Mouse (Mus musculus) neural tube, embryonic 13.5 days (tissue): ENCODE results near the gene 4930512M02Rik. TPM values are rescaled to one million over a fixed set of nuclear protein-coding genes. Genes with fewer than 3 reads are reported as not detected.

Experiments
- ATAC-seq: fragments of 200-750 bp; cut with Nextera tagmentation; 2 replicates; pipeline ENCODE4 v1.8.0; 2017; ENCODE audit warnings: low read depth, mild to moderate bottlenecking, moderate TSS enrichment, moderate library complexity
- H3K27ac ChIP-seq: fragments of 300-500 bp; sonication (generic); replicated peaks from 2 replicates; pipeline ENCODE4 v1.5.1; 2015; ENCODE audit warnings: moderate library complexity, mild to moderate bottlenecking, inconsistent platforms
- H3K27me3 ChIP-seq: fragments of 300-500 bp; sonication (generic); 2 replicates; pipeline ENCODE4 v1.6.1; 2015; ENCODE audit warnings: mild to moderate bottlenecking, inconsistent platforms
- H3K36me3 ChIP-seq: fragments of 300-500 bp; sonication (generic); 2 replicates; pipeline ENCODE4 v1.6.1; 2015; ENCODE audit warnings: mild to moderate bottlenecking, inconsistent platforms
- H3K4me1 ChIP-seq: fragments of 300-500 bp; sonication (generic); replicated peaks from 2 replicates; pipeline ENCODE4 v1.6.1; 2015; ENCODE audit warnings: inconsistent platforms
- H3K4me2 ChIP-seq: fragments of 300-500 bp; sonication (generic); 2 replicates; pipeline ENCODE4 v1.6.1; 2015; ENCODE audit warnings: inconsistent platforms, mild to moderate bottlenecking, moderate library complexity
- H3K4me3 ChIP-seq: fragments of 300-500 bp; sonication (generic); 2 replicates; pipeline ENCODE4 v1.5.1; 2015; ENCODE audit warnings: mild to moderate bottlenecking, inconsistent platforms
- H3K9ac ChIP-seq: fragments of 300-500 bp; sonication (generic); 2 replicates; pipeline ENCODE4 v1.6.1; 2015; ENCODE audit warnings: moderate library complexity, mild to moderate bottlenecking, inconsistent platforms
- H3K9me3 ChIP-seq: fragments of 300-500 bp; sonication (generic); 2 replicates; pipeline ENCODE4 v1.6.1; 2016; ENCODE audit warnings: inconsistent platforms
- WGBS: fragments of 180-500 bp; shearing (Covaris S2); methylation state at CpG from one replicate; pipeline ENCODE4 v1.1.7; 2015; 5-methylcytosine and 5-hydroxymethylcytosine counted together
- polyA plus RNA-seq: library from polyadenylated mRNA; unstranded; fragments of >200 nt; fragmentation: Nextera tagmentation; extraction: Ambion mirVana; gene quantifications from 2 replicates; pipeline ENCODE4 v1.2.1, GENCODE M21; 2015

Gene 4930512M02Rik
- polyA plus RNA-seq, 1 experiment from 2014 or later, result not detected

DNA sequence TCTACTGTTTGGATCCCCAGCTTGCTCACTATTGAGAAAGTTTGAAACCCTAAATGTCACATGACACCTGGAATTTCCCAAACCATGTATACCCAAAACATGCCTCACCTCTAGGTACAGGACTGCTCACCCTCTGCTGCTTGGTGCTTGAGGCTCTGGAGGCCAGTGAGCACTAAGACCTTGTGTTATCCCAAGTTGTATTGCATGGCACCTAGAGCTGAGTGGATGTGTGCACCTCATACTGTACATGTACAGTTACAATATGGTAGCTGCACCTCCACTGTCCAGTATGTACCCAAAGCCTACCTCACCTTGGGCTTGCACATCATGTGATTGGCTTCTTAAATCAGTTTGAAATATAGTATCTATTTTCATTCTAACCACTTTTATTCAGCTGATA, 16.7 kb upstream of the 4930512M02Rik start:
- no peak overlapping the region for H3K9ac ChIP-seq
- no peaks in the 10 kb centered on the region for H3K4me1 ChIP-seq
- H3K36me3 ChIP-seq, result no peaks in the 10 kb centered on the region
- H3K9me3 ChIP-seq, result no peaks in the 10 kb centered on the region
- H3K4me2 ChIP-seq, result no peak overlapping the region
- no peak overlapping the region for H3K27ac ChIP-seq
- no peaks in the 10 kb centered on the region for H3K27me3 ChIP-seq
- ATAC-seq, result no peak
- no peak overlapping the region for H3K4me3 ChIP-seq

DNA sequence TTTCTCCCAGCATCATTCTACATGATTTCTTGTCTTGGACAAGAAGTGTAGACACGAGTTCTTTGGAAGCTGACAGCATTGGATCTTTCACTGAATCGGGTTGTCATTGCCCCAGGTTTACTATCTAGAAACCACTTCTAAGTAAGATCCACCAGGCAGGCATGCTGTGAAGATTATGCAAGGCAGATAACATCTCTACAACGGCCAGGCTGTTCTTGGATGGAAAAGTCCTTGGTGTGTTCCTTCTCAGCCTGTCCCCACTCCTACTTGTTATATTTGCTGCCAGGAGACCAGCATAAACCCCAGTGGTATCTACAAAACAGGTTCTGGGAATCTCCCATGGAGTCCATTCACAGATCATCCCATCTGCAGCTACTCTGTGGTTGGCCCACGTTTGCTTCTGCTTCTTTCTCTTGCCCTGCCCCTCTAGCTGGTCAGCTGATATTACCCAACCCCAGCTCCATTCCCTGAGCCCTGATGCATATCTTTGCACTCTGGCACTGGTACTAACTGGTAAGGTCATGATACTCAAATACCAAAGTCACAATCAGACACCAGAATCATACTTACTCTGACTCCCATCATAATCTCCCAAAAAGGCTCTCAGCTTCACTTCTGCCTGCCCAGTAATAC, 3.4 kb downstream of the 4930512M02Rik start:
- Histone ChIP-seq H3K36me3 (no peaks in the 10 kb centered on the region), H3K4me1 (no peaks in the 10 kb centered on the region)

DNA sequence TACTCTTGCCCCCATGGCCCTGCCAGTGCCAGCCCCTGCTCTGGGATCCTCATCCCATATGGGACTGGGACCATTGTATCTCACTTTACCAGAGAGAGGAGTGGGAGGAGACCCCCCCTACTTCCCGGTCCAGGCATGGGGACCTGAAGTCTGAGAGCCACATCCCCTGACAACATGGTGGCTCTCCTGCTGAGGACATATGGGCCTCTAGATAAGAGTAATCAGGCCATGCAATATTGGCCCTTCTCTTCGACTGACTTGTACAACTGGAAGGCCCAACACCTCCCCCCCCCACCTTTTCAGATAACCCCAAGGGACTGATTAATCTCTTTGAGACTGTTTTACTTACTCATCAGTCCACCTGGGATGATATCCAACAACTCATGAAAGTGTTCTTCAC, 18.4 kb downstream of the 4930512M02Rik start:
- no peaks in the 10 kb centered on the region for H3K36me3 ChIP-seq
- H3K4me2 ChIP-seq, result no peak overlapping the region
- H3K27ac ChIP-seq, result no peak overlapping the region
- no peak overlapping the region for H3K9ac ChIP-seq
- H3K4me3 ChIP-seq, result no peak overlapping the region
- no peaks in the 10 kb centered on the region for H3K4me1 ChIP-seq
- no peak for ATAC-seq
- H3K27me3 ChIP-seq, result no peaks in the 10 kb centered on the region
- peaks cover 9% of the 10 kb centered on the region; the same call in 1 of the 2 replicates for H3K9me3 ChIP-seq
- WGBS, result 96% methylated on average over 2 of the region's 2 CpGs

More for the DNA sequence above, 3.4 kb downstream of the 4930512M02Rik start:
- no peaks in the 10 kb centered on the region for H3K9me3 ChIP-seq
- H3K4me2 ChIP-seq, result no peak overlapping the region
- 66% methylated on average over 4 of the region's 4 CpGs for WGBS
- H3K27ac ChIP-seq, result no peak overlapping the region
- H3K9ac ChIP-seq, result no peak overlapping the region
- no peak for ATAC-seq
- H3K4me3 ChIP-seq, result no peak overlapping the region
- H3K27me3 ChIP-seq, result no peaks in the 10 kb centered on the region

DNA sequence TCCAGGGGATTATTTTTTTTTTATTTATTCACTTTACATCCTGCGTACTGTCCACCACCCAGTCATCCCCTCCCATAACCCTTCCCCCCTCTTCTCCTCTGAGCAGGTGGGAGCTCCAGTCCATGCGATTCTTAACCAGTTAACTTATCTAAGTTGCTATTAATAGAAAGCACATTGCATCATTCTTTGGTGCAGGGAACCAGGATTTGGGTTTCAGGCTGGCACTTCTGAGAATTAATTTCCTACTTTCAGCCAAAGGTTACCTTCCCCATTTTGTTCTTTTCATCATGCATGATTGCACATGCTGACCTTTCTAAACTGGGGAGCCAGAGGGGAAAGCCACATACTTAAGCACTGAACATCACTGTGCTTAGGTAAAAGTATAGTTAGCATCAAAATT, 40.3 kb downstream of the 4930512M02Rik start:
- no peak for ATAC-seq
- 89% methylated on average over 2 of the region's 2 CpGs for WGBS
- Histone ChIP-seq H3K27me3 (no peaks in the 10 kb centered on the region), H3K27ac (no peak overlapping the region), H3K9ac (no peak overlapping the region), H3K9me3 (no peaks in the 10 kb centered on the region), H3K36me3 (no peaks in the 10 kb centered on the region), H3K4me3 (no peak overlapping the region), H3K4me2 (no peak overlapping the region), H3K4me1 (no peaks in the 10 kb centered on the region)

DNA sequence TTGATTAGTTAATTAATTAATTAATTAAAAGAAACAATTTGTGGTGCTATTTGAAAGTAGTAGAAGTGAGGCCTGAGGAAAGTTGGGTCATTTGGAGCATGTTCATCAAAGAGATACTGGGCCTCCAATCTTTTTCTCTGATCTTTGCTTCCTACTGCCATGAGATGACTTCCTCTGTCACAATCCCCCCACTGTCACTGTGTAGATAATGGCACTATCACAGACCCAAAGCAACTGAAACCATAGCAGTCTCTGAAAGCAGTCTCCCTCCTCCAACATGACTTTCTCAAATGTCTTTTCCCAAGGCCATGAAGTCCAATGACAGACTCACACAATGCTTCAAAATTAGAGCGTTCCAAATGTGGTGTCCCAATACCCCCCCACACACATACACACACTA, 41.2 kb downstream of the 4930512M02Rik start:
- ATAC-seq, result no peak
- no peaks in the 10 kb centered on the region for H3K9me3 ChIP-seq
- H3K4me1 ChIP-seq, result no peaks in the 10 kb centered on the region
- no peak overlapping the region for H3K27ac ChIP-seq
- no peaks in the 10 kb centered on the region for H3K27me3 ChIP-seq
- H3K4me3 ChIP-seq, result no peak overlapping the region
- H3K36me3 ChIP-seq, result no peaks in the 10 kb centered on the region
- 97% methylated on average over 1 of the region's 1 CpGs for WGBS
- no peak overlapping the region for H3K4me2 ChIP-seq
- no peak overlapping the region for H3K9ac ChIP-seq

DNA sequence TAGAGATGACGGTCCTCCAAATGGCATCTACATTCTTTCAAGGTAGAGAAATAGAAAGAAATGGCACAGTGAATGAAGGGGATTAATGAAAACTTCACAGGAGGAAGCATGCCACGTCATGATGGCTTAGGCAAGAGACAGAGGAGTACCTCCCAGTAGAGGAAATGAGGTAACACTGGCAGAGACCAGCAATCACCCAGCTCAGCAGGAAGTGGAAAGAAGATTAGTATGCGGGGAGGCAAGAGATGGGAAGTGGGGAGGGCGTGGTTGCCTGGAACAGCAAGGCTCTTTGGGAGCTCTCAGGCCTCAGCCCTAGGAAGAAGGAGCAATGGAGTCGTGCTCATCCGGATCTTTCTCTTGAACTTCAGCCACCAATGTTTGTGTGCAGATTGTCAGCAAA, 53.9 kb downstream of the 4930512M02Rik start:
- no peak for ATAC-seq
- H3K36me3 ChIP-seq, result no peaks in the 10 kb centered on the region
- no peaks in the 10 kb centered on the region for H3K4me1 ChIP-seq
- no peaks in the 10 kb centered on the region for H3K27me3 ChIP-seq
- WGBS, result 75% methylated on average over 6 of the region's 6 CpGs
- no peak overlapping the region for H3K4me2 ChIP-seq
- no peak overlapping the region for H3K9ac ChIP-seq
- H3K9me3 ChIP-seq, result no peaks in the 10 kb centered on the region
- no peak overlapping the region for H3K4me3 ChIP-seq
- no peak overlapping the region for H3K27ac ChIP-seq

DNA sequence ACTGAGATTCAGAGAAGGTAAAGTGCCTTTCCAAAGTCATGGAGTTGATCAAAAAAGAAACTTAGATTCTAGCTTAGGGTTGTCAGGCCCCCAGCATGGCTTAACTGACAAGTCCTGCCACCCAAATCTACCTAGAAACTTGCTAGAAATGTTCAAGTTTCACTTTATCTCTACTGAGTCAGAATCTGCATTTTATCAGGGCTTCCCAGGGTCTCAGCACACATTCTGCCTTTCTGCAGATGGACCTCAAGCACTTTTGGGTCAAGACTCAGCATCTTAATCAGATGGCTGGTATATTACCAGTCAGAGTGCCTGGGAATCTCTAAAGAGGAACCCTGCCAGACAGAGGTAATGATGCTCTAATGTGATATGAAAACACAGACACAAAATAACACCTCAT, 56.9 kb downstream of the 4930512M02Rik start:
- Histone ChIP-seq H3K4me1 (no peaks in the 10 kb centered on the region), H3K4me3 (no peak overlapping the region), H3K27me3 (no peaks in the 10 kb centered on the region), H3K27ac (no peak overlapping the region), H3K4me2 (no peak overlapping the region), H3K9me3 (no peaks in the 10 kb centered on the region), H3K36me3 (no peaks in the 10 kb centered on the region), H3K9ac (no peak overlapping the region)
- no peak for ATAC-seq

DNA sequence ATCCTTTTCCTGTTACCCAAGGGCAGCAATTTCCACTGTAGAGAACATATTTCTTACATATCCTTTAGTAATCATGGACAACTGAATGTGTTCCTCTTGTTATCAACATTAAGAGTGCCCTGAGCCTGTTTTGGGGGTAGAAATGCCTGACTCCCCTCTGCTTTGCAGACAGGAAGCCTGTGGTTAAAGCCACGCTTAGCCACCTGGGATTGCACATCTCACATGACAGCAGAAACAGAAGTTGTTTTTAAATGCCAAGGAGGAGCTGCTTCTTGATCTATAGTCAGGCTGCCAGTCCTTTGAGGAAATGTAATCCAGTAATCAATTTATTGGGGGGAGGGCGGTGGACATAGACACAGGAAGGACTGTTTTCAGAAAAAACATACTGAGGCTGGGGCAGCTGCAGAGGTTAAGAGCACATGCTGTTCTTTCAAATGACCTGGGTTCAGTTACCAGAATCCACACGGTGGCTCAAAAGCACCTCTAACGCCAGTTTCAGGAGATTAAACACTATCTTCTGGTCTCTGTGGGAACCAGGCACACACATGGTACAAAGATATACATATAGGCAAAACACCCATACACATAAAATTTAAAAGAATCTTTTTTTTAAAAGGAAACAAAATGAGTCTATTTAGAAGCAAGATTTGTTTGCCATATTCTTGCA, 58.0 kb downstream of the 4930512M02Rik start:
- no peaks in the 10 kb centered on the region for H3K4me1 ChIP-seq
- H3K9me3 ChIP-seq, result no peaks in the 10 kb centered on the region
- H3K9ac ChIP-seq, result no peak overlapping the region
- H3K4me2 ChIP-seq, result no peak overlapping the region
- ATAC-seq, result no peak
- H3K27ac ChIP-seq, result no peak overlapping the region
- 64% methylated on average over 4 of the region's 4 CpGs for WGBS
- no peak overlapping the region for H3K4me3 ChIP-seq
- H3K36me3 ChIP-seq, result no peaks in the 10 kb centered on the region
- no peaks in the 10 kb centered on the region for H3K27me3 ChIP-seq

DNA sequence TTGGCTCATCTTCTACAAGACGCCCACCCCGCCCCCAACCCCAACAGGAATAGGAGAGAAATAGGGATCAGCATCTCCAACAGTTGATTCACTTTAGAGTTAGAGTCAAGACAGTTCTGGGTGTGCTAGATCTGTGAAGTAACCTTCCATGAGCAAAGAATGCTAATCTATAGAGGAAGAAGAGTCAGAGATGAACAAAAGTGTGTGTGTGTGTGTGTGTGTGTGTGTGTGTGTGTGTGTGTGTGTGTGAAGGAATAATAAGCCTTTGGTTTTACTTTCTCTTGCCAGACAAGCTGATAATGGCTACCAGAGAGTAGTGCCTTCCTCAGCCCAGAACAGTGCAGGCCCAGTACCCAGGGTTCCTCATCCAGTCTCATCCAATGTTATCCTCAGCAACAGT, 59.6 kb downstream of the 4930512M02Rik start:
- no peaks in the 10 kb centered on the region for H3K4me1 ChIP-seq
- no peak overlapping the region for H3K4me2 ChIP-seq
- no peak overlapping the region for H3K4me3 ChIP-seq
- 93% methylated on average over 2 of the region's 2 CpGs for WGBS
- no peaks in the 10 kb centered on the region for H3K27me3 ChIP-seq
- no peak for ATAC-seq
- H3K36me3 ChIP-seq, result no peaks in the 10 kb centered on the region
- H3K9me3 ChIP-seq, result no peaks in the 10 kb centered on the region
- no peak overlapping the region for H3K9ac ChIP-seq
- no peak overlapping the region for H3K27ac ChIP-seq

DNA sequence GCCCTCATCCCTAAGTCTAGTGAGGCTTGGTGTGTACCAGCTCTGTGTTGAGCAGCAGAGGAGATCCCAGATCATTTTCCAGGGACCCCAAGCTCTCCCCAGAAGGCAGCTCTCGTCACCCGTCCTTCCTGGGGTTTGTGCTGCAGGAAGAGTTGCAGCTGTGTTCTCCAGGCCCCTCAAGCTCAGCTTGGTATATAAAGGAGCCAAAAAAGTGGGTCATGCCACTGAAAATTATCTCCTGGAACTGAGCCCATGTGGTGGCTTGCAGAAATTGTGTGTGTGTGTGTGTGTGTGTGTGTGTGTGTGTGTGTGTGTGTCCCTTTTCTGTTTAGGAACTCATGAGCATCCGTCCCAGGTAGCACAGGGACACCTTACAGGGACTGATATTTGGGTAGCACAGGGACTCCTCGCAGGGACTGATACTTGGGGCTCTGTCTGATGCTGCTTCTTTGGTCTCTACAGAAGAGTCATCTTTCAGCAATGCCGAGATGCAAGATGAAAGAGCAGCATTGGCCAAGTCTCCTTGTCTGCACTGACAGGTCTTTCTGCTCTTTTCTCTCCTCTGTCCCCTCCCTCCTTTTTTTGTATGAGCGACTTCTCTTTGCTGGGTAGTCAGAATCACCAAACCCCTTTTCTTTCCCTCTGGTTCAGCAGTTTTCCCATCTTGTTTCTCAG, 62.4 kb downstream of the 4930512M02Rik start:
- Histone ChIP-seq H3K4me1 (no peaks in the 10 kb centered on the region), H3K27me3 (no peaks in the 10 kb centered on the region), H3K4me2 (no peak overlapping the region), H3K4me3 (no peak overlapping the region), H3K9ac (no peak overlapping the region), H3K9me3 (no peaks in the 10 kb centered on the region), H3K27ac (no peak overlapping the region), H3K36me3 (no peaks in the 10 kb centered on the region)
- WGBS, result 80% methylated on average over 6 of the region's 6 CpGs
- ATAC-seq, result no peak

DNA sequence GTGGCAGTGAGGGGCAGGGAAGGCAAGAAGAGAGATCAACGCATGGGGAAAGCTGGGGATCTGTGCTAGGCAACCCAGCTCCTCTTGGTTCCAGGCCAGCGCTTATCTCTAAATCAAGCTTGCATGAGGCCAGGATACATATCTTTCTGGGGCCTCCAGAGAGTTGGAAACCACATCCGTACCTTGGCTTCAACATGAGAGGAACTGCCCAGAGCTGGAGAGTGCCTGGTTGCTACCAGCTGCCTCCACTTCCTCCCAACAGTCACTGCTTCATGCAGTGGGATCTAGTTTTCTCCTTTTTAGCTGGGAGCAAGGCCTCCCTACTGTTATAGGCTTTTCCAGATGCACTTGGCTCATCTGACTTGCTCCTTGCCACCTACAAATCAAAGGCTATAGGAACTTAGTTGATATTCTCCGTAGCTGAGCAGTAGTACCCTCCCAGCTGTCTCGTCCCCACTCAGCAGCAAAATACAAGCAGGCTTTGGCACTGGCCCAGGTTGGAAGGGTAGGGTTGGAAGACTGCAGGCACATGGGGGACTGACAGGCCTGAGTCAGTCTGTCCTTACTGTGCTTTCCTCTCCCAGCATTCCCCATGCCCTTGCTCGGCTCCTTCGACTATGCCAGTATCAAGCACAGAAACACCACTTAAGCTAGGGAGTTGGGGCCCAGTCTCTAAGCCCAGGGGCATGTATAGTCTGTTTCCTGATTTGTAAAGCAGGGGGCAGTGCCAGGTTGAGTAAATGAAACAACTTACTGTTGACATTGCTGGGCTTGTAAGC, 63.2 kb downstream of the 4930512M02Rik start:
- Histone ChIP-seq H3K4me1 (no peaks in the 10 kb centered on the region), H3K4me2 (no peak overlapping the region), H3K27me3 (no peaks in the 10 kb centered on the region), H3K9me3 (no peaks in the 10 kb centered on the region), H3K36me3 (no peaks in the 10 kb centered on the region), H3K27ac (no peak overlapping the region), H3K4me3 (no peak overlapping the region), H3K9ac (no peak overlapping the region)
- ATAC-seq, result no peak
- WGBS, result 80% methylated on average over 7 of the region's 7 CpGs

DNA sequence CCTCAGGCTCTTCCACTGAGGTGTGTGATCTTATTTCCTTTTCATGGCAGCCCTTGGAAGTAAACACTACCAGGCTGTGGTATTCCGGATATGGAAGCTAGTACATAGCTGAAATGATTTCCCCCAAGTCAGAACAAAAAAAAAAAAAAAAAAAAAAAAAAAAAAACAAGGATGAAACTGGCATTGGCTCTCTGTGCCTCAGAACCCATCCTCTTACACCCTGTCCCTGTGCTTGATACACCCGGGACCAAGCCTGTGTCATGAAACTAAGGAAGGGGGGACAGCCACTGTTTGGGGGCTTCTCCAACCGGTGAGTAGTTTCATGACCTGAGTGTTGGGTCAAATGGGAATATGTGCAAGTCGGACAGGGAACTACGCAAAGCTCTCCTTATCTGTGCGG, 66.5 kb downstream of the 4930512M02Rik start:
- ATAC-seq, result no peak

More for the DNA sequence above, 66.5 kb downstream of the 4930512M02Rik start:
- H3K27ac ChIP-seq, result no peak overlapping the region
- no peaks in the 10 kb centered on the region for H3K4me1 ChIP-seq
- 95% methylated on average over 6 of the region's 6 CpGs for WGBS
- no peak overlapping the region for H3K4me3 ChIP-seq
- no peaks in the 10 kb centered on the region for H3K27me3 ChIP-seq
- H3K4me2 ChIP-seq, result no peak overlapping the region
- no peak overlapping the region for H3K9ac ChIP-seq
- H3K36me3 ChIP-seq, result no peaks in the 10 kb centered on the region
- H3K9me3 ChIP-seq, result no peaks in the 10 kb centered on the region
